Comparison of ENCODE assay signal across 9 mouse cellular contexts in genomic region chr14:122476041-122476821, GRCm38 (mm10). TPM values are rescaled to one million over a fixed set of nuclear protein-coding genes. Genes with fewer than 3 reads are reported as not detected.
DNase-seq lines count a peak whose midpoint lies in the region; ATAC-seq and TF ChIP-seq lines count a peak whose summit lies in the region.
"Had no signal": no experiment of that assay in that cellular context is flagged by ENCODE, and none has a peak within 500 bp of the region (broad histone marks: within the 10 kb centered on the region; RNA-seq: fewer than 3 reads in every experiment).

No protein-coding gene starts in this region.

- peaks cover 51% of the 10 kb centered on the region for H3K27me3 ChIP-seq in E14TG2a.4 (ENCODE audit: insufficient read depth, low read length)
- peaks cover 63% of the 10 kb centered on the region for H3K27me3 ChIP-seq in embryonic facial prominence, embryonic 12.5 days
- peaks cover 90% of the 10 kb centered on the region for H3K27me3 ChIP-seq in intestine, embryonic 15.5 days (replicated peaks)

- peaks cover 66% of the 10 kb centered on the region for H3K4me1 ChIP-seq in E14TG2a.4 (replicated peaks; ENCODE audit: low read depth, low read length)
- H3K4me1 ChIP-seq in embryonic facial prominence, embryonic 12.5 days = peaks cover 21% of the 10 kb centered on the region; the same call in 1 of the 2 replicates
- peaks cover 25% of the 10 kb centered on the region for H3K4me1 ChIP-seq in intestine, embryonic 15.5 days (replicated peaks)

- no peaks in the 10 kb centered on the region for H3K9me3 ChIP-seq in E14TG2a.4 (ENCODE audit: low read length)
- H3K9me3 ChIP-seq in embryonic facial prominence, embryonic 12.5 days = no peaks in the 10 kb centered on the region
- no peaks in the 10 kb centered on the region for H3K9me3 ChIP-seq in intestine, embryonic 15.5 days

- peak overlapping the region; percentile 60 for H3K9ac ChIP-seq in embryonic facial prominence, embryonic 12.5 days
- H3K9ac ChIP-seq in intestine, embryonic 15.5 days = no peak overlapping the region

- intact Hi-C loops in gastrocnemius, adult 2 months (cut with DNase I) = loop anchor here (10.0 kb wide), 1 partner anchor 251 kb away; no protein-coding TSS in a partner anchor
- intact Hi-C loops in gastrocnemius, postnatal 36 days (cut with DNase I) = no loop called here

- under 1% methylated on average over 62 of the region's 62 CpGs for WGBS in embryonic facial prominence, embryonic 12.5 days
- WGBS in intestine, embryonic 15.5 days = 1% methylated on average over 62 of the region's 62 CpGs

- no peak overlapping the region for H3K27ac ChIP-seq in gastrocnemius, adult 2 months
- peak overlapping the region; percentile 84 for H3K27ac ChIP-seq in embryonic facial prominence, embryonic 12.5 days
- H3K27ac ChIP-seq in intestine, embryonic 15.5 days = no peak overlapping the region

- peak overlapping the region; percentile 71 for H3K4me2 ChIP-seq in embryonic facial prominence, embryonic 12.5 days (replicated peaks)
- peak overlapping the region; percentile 75 for H3K4me2 ChIP-seq in intestine, embryonic 15.5 days (replicated peaks)

- no peak for TF ChIP-seq CTCF in gastrocnemius, adult 2 months (IDR thresholded peaks at IDR 0.05)
- TF ChIP-seq CTCF in E14TG2a.4 (conservative IDR thresholded peaks at IDR 0.05; ENCODE audit: low read length) = no peak

- H3K4me3 ChIP-seq in gastrocnemius, adult 2 months = peak overlapping the region; percentile 69
- peak overlapping the region; percentile 91 for H3K4me3 ChIP-seq in E14TG2a.4 (replicated peaks; ENCODE audit: low read length)
- H3K4me3 ChIP-seq in embryonic facial prominence, embryonic 12.5 days = peak overlapping the region; percentile 49
- peak overlapping the region; percentile 32 for H3K4me3 ChIP-seq in intestine, embryonic 15.5 days (replicated peaks)

- no peak for ATAC-seq in embryonic facial prominence, embryonic 12.5 days (ENCODE audit: insufficient number of reproducible peaks, insufficient read depth, low FRiP score, low TSS enrichment)
- peak; percentile 29; the same call in 1 of the 2 replicates for ATAC-seq in intestine, embryonic 15.5 days

- peak; percentile 38 for DNase-seq in gastrocnemius, adult 2 months
- DNase-seq in gastrocnemius, postnatal 36 days = no peak
- DNase-seq in naive thymus-derived CD4-positive, alpha-beta T cell, adult 2 months (ENCODE audit: low read depth) = peak; percentile 33
- DNase-seq in urinary bladder, postnatal 4 days (ENCODE audit: low spot score in 2 of 2) = no peak
- DNase-seq in MN1 (ENCODE audit: low spot score) = no peak

- peaks cover 34% of the 10 kb centered on the region for H3K36me3 ChIP-seq in E14TG2a.4 (ENCODE audit: insufficient read depth, low read length)
- no peaks in the 10 kb centered on the region for H3K36me3 ChIP-seq in embryonic facial prominence, embryonic 12.5 days
- H3K36me3 ChIP-seq in intestine, embryonic 15.5 days = no peaks in the 10 kb centered on the region

RNA-seq across cellular contexts. Expression of gene Zic2, which starts 1.0 kb away (rescaled TPM):
- total RNA-seq in gastrocnemius, adult 2 months (2021) = not detected
- total RNA-seq in gastrocnemius, postnatal 36 days (2021) = not detected
- polyA plus RNA-seq in embryonic facial prominence, embryonic 12.5 days (2016; fragmentation: Nextera tagmentation; extraction: Ambion mirVana) = 3.7 and 4.9 TPM in 2 replicates
- polyA plus RNA-seq in intestine, embryonic 15.5 days (2015; fragmentation: Nextera tagmentation; extraction: Ambion mirVana) = not detected in 2 replicates
- total RNA-seq: heart, postnatal 10 days had no signal

RNA-seq across cellular contexts. Expression of gene Zic5, which starts 10.8 kb away (rescaled TPM):
- total RNA-seq in gastrocnemius, adult 2 months (2021) = not detected
- not detected for total RNA-seq in gastrocnemius, postnatal 36 days (2021)
- polyA plus RNA-seq in embryonic facial prominence, embryonic 12.5 days (2016; fragmentation: Nextera tagmentation; extraction: Ambion mirVana) = 4.8 and 5.4 TPM in 2 replicates
- 0.16 TPM in 1 of 2 replicates, not detected in the other for polyA plus RNA-seq in intestine, embryonic 15.5 days (2015; fragmentation: Nextera tagmentation; extraction: Ambion mirVana)
- total RNA-seq: heart, postnatal 10 days had no signal

RNA-seq across cellular contexts. Expression of gene Gm10837, which starts 14.2 kb away (rescaled TPM):
- not detected for total RNA-seq in gastrocnemius, adult 2 months (2021)
- not detected for total RNA-seq in gastrocnemius, postnatal 36 days (2021)
- not detected in 2 replicates for polyA plus RNA-seq in embryonic facial prominence, embryonic 12.5 days (2016; fragmentation: Nextera tagmentation; extraction: Ambion mirVana)
- not detected in 2 replicates for polyA plus RNA-seq in intestine, embryonic 15.5 days (2015; fragmentation: Nextera tagmentation; extraction: Ambion mirVana)
- total RNA-seq: heart, postnatal 10 days had no signal

RNA-seq across cellular contexts. Expression of gene Gm5089, which starts 25.3 kb away (rescaled TPM):
- total RNA-seq in gastrocnemius, adult 2 months (2021) = not detected
- total RNA-seq in gastrocnemius, postnatal 36 days (2021) = not detected
- polyA plus RNA-seq in embryonic facial prominence, embryonic 12.5 days (2016; fragmentation: Nextera tagmentation; extraction: Ambion mirVana) = 0.38 and 0.47 TPM in 2 replicates
- polyA plus RNA-seq in intestine, embryonic 15.5 days (2015; fragmentation: Nextera tagmentation; extraction: Ambion mirVana) = not detected in 2 replicates
- total RNA-seq: heart, postnatal 10 days had no signal

RNA-seq across cellular contexts. Expression of gene Pcca, which starts 57.9 kb away (rescaled TPM):
- 10 to 100 TPM; 37.7 to 58.5 TPM for total RNA-seq in gastrocnemius, adult 2 months (2021)
- 10 to 100 TPM; 42.3 to 42.5 TPM for total RNA-seq in gastrocnemius, postnatal 36 days (2021)
- polyA plus RNA-seq in embryonic facial prominence, embryonic 12.5 days (2016; fragmentation: Nextera tagmentation; extraction: Ambion mirVana) = 35.3 and 36.5 TPM in 2 replicates
- polyA plus RNA-seq in intestine, embryonic 15.5 days (2015; fragmentation: Nextera tagmentation; extraction: Ambion mirVana) = 18.9 and 19.1 TPM in 2 replicates

Comparison
In these comparisons a context has a peak if more than half of its experiments do, and no peak if none do; other contexts are left out.
1. DNase-seq: peak in gastrocnemius, adult 2 months (single experiment) and naive thymus-derived CD4-positive, alpha-beta T cell, adult 2 months (single experiment); none in gastrocnemius, postnatal 36 days (0 of 2), urinary bladder, postnatal 4 days (0 of 2) and MN1 (single experiment).
2. H3K4me3 ChIP-seq: peak in every context shown above with its lines; median percentile 91 in E14TG2a.4; 69 in gastrocnemius, adult 2 months; 49 in embryonic facial prominence, embryonic 12.5 days; 32 in intestine, embryonic 15.5 days.